Mouse (Mus musculus) limb, embryonic 12.5 days (tissue): ENCODE measurements around the gene Spaca9. TPM values are rescaled to one million over a fixed set of nuclear protein-coding genes. Genes with fewer than 3 reads are reported as not detected.

Experiments
- ATAC-seq: fragments of 200-750 bp; cut with Nextera tagmentation; 2 replicates; pipeline ENCODE4 v1.8.0; 2017; ENCODE audit warnings: low read depth, moderate TSS enrichment; ENCODE audit not compliant: insufficient number of reproducible peaks, insufficient read depth, low FRiP score, low TSS enrichment
- H3K27ac ChIP-seq: fragments of 300-500 bp; sonication (generic); 2 replicates; pipeline ENCODE4 v1.5.1; 2016; ENCODE audit warnings: mild to moderate bottlenecking, moderate library complexity
- H3K27me3 ChIP-seq: fragments of 300-500 bp; sonication (generic); 2 replicates; pipeline ENCODE4 v1.6.1; 2016; ENCODE audit warnings: mild to moderate bottlenecking, moderate library complexity
- H3K36me3 ChIP-seq: fragments of 300-500 bp; sonication (generic); 2 replicates; pipeline ENCODE4 v1.6.1; 2016; ENCODE audit warnings: mild to moderate bottlenecking, moderate library complexity
- H3K4me1 ChIP-seq: fragments of 300-500 bp; sonication (generic); replicated peaks from 2 replicates; pipeline ENCODE4 v1.6.1; 2016
- H3K4me2 ChIP-seq: fragments of 300-500 bp; sonication (generic); 2 replicates; pipeline ENCODE4 v1.6.1; 2016; ENCODE audit warnings: mild to moderate bottlenecking, moderate library complexity
- H3K4me3 ChIP-seq: fragments of 300-500 bp; sonication (generic); replicated peaks from 2 replicates; pipeline ENCODE4 v1.5.1; 2016; ENCODE audit warnings: mild to moderate bottlenecking
- H3K9ac ChIP-seq: fragments of 300-500 bp; sonication (generic); replicated peaks from 2 replicates; pipeline ENCODE4 v1.6.1; 2016; ENCODE audit warnings: mild to moderate bottlenecking, moderate library complexity
- H3K9me3 ChIP-seq: fragments of 300-500 bp; sonication (generic); 2 replicates; pipeline ENCODE4 v1.6.1; 2016; ENCODE audit warnings: mild to moderate bottlenecking, moderate library complexity
- WGBS: fragments of 180-500 bp; shearing (Covaris S2); methylation state at CpG from one replicate; pipeline ENCODE4 v1.1.7; 2016; 5-methylcytosine and 5-hydroxymethylcytosine counted together
- polyA plus RNA-seq: library from polyadenylated mRNA; unstranded; fragments of >200 nt; fragmentation: Nextera tagmentation; extraction: Ambion mirVana; gene quantifications from 2 replicates; pipeline ENCODE4 v1.2.1, GENCODE M21; 2016

The Spaca9 gene
- polyA plus RNA-seq: 0.76 and 1.8 TPM in 2 replicates

DNA sequence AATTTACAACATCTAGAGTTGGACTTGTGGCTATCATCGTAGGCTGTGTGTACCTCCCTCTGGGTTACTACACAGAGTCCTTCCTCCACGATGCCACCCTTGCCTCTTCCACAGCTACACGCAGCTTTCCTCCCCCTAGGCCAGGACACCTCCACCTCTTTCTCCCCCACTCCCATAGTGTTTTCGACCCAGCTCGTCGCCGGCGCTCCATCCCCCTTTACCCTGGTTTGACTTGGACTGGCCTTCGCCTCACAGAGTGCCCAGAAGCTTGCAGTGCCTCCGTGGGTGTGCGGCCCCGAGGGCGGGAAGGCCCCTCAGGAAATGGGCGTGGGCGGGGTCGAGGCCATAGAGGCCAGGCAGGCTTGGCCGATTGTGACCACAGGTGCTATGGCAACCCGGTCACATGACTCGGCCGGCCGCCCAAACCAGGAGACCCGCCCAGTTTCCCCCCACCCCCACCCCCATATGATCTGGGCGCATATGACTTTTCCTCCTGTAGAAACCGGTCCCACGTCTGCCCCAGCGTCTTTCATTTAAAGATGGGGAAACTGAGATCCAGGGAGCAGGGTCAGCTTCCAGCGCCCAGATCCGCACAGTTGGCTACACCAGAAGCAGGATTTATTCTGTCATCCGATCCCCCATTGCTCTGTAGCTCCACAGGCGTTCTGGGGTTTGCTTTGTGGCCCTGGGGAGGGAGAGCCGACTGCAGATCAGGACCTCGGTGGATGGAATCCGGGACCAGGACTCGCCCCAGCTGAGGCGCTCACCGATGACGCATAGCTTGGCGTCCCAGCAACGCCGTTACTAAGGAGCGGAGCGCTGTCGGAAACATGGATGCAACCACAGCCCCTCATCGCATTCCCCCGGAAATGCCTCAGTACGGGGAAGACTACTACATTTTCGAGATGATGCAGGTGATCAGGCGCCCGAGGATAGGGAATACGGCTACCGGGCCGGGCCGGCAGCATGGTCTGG, at the start of gene Spaca9, which contains the start of gene Ak8:
TSS of gene Spaca9 (minus strand) at position 367 of the 975 bp plus-strand sequence.
TSS of gene Ak8 (plus strand) at position 804 of the 975 bp plus-strand sequence.
- Histone ChIP-seq H3K4me3 (peak within 1 kb of the TSS; percentile 57), H3K9ac (peak within 1 kb of the TSS; percentile 47; the same call in 1 of the 2 replicates), H3K9me3 (no peaks in the 10 kb centered on the region), H3K27me3 (0 out of 2 replicates have a peak, but pooled peaks cover 4% of the 10 kb centered on the region), H3K4me2 (peak within 1 kb of the TSS; percentile 88), H3K27ac (peak within 1 kb of the TSS; percentile 41; the same call in 1 of the 2 replicates), H3K4me1 (peaks cover 11% of the 10 kb centered on the region), H3K36me3 (no peaks in the 10 kb centered on the region)
- under 1% methylated on average over 53 of the region's 53 CpGs for WGBS
- peak; percentile 69 for ATAC-seq

DNA sequence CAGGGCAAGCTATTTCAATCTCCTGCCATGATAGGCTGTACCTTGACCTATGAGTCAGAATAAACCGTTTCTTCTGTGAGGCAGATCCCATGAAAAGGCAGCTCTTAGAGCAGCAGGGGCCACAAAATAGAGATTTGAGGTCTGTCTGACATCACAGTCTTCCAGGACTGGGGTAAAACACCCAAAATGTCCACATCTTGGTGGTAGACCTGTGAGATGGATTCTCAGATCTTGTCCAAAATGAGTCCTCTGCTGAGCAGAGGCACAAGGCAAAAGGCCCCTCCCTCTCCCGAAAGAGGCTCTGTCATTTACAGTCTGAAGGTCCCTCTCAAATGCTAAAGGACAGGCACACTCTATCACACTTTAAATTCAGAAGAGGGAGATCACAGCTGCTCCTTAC, 48.2 kb upstream of the Spaca9 start:
- Histone ChIP-seq H3K9me3 (no peaks in the 10 kb centered on the region), H3K36me3 (no peaks in the 10 kb centered on the region), H3K27me3 (peaks cover 42% of the 10 kb centered on the region), H3K4me3 (no peak overlapping the region), H3K4me2 (no peak overlapping the region), H3K9ac (no peak overlapping the region), H3K4me1 (peaks cover 33% of the 10 kb centered on the region), H3K27ac (no peak overlapping the region)
- ATAC-seq: no peak
- 87% methylated on average over 2 of the region's 2 CpGs for WGBS

DNA sequence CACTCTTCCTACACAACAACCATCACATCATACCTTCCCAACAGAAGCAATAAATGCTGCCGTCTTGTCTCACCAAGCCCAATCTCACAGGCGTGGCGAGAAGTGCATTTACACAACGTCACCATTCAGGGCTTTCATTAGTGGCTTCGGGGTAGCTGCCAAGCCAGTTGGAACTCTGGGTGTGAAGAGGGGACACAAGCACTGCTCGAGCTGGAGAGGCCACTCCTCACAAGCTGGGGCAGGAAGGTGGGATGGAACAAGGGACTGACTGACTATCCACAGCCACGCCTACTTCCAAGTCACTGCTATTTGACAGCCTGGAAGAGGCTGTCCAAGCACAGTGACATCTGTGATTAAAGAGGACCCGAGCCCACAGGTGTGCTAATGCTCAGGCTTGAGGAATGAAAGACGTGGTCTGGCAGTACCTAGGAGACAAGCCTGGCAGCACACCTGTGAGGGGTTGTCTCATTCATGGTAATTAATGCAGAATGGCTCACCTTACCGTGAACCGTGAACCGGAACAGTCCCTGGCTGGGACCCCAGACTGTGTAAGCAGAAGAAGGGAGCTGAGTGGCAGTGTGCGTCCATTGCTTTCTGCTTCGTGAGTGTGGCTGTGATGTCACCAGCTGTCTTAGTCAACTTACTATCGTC, 47.3 kb upstream of the Spaca9 start:
- Histone ChIP-seq H3K27ac (no peak overlapping the region), H3K4me1 (peaks cover 25% of the 10 kb centered on the region), H3K36me3 (no peaks in the 10 kb centered on the region), H3K9me3 (no peaks in the 10 kb centered on the region), H3K27me3 (peaks cover 33% of the 10 kb centered on the region), H3K9ac (no peak overlapping the region), H3K4me3 (no peak overlapping the region), H3K4me2 (no peak overlapping the region)
- no peak for ATAC-seq
- 69% methylated on average over 15 of the region's 15 CpGs for WGBS

DNA sequence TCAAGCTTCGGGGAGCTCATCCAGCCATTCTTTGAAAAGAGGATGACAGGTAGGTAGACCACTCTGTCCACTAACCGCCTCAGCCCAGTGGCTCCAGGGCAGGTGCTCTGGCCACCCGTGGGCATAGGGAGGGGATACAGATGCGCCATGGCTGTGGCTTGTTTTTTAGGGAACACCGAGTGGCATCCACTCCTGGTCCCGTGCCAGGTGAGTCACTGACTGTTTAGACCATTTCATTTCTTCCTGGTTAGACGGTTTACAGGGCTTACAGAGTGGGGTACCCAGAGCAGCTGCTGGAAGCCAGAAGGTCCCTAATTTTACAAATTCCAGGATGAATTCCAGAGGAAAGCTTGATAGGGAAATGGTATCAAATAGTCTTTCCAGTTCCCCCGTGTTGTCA, 43.2 kb upstream of the Spaca9 start:
- Histone ChIP-seq H3K4me2 (no peak overlapping the region), H3K27ac (no peak overlapping the region), H3K36me3 (no peaks in the 10 kb centered on the region), H3K27me3 (peaks cover 20% of the 10 kb centered on the region), H3K4me1 (no peaks in the 10 kb centered on the region; the same call in 1 of the 2 replicates), H3K4me3 (no peak overlapping the region), H3K9me3 (no peaks in the 10 kb centered on the region), H3K9ac (no peak overlapping the region)
- WGBS: 80% methylated on average over 8 of the region's 8 CpGs
- no peak for ATAC-seq

DNA sequence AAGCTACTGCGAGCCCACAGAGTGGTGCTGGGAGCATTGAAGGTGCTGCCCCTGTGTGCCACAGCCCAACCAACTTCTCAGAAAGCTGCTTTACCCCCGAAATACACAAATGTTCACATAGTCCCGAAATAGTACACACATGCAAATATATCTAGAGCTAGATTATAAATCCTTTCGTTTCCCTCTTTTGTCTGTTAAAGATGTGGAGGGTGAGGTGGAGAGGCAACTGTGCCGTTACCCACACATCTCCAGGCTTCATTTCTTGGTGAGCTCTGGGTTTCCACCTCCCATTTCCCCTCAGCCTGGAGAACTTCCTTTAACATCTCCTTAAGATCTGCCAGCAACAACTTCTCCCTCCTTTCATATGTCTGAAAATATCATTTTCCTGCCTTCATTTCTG, 40.6 kb upstream of the Spaca9 start:
- no peaks in the 10 kb centered on the region; the same call in none of the 2 replicates for H3K4me1 ChIP-seq
- H3K36me3 ChIP-seq: no peaks in the 10 kb centered on the region
- no peak for ATAC-seq
- H3K27ac ChIP-seq: no peak overlapping the region
- H3K27me3 ChIP-seq: peaks cover 15% of the 10 kb centered on the region
- 87% methylated on average over 5 of the region's 5 CpGs for WGBS
- no peak overlapping the region for H3K4me3 ChIP-seq
- H3K9me3 ChIP-seq: no peaks in the 10 kb centered on the region
- H3K4me2 ChIP-seq: no peak overlapping the region
- no peak overlapping the region for H3K9ac ChIP-seq

DNA sequence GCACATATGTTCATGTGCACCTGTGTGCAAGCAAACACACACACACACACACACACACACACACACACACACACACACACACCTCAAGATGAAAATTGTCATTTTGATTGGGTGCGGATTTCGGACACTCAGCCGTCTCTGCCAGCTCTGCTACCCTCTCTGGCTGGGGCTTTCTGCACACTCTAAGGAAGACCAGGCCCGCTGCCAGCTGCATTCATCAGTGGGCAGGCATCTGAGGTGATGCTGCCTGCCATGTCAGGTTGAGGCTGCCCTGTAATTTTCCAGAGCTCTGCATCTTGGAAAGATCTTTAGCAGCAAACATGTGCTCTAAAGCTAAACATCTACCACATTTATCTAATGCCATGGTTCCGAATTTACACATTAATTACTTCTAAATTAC, 37.6 kb upstream of the Spaca9 start:
- Histone ChIP-seq H3K27ac (no peak overlapping the region), H3K9ac (no peak overlapping the region), H3K4me1 (no peaks in the 10 kb centered on the region; the same call in none of the 2 replicates), H3K27me3 (peaks cover 22% of the 10 kb centered on the region), H3K9me3 (no peaks in the 10 kb centered on the region), H3K36me3 (no peaks in the 10 kb centered on the region), H3K4me3 (no peak overlapping the region), H3K4me2 (no peak overlapping the region)
- 88% methylated on average over 5 of the region's 5 CpGs for WGBS
- ATAC-seq: no peak

DNA sequence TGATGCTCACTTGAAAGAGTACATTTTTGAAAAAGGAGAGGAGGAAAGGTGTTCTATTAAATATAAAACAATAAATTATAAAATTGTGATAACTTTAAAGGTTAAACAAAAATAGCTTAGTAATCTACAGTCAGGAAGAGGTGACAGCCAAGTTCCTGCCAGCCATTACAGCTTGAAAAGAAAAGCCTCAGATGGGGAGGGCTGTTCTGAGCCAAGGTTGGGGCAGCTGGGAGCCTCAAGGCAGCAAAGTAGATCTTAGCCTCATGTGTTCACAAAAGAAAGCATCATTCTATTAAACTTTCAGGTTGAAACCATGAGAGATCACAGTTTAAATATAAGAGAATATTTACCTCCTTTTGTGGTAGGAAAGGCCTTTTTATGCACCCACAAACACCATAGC, 31.1 kb upstream of the Spaca9 start:
- no peak overlapping the region for H3K4me2 ChIP-seq
- H3K9ac ChIP-seq: no peak overlapping the region
- peaks cover 25% of the 10 kb centered on the region for H3K27me3 ChIP-seq
- no peak for ATAC-seq
- no peak overlapping the region for H3K27ac ChIP-seq
- peaks cover 17% of the 10 kb centered on the region for H3K4me1 ChIP-seq
- H3K4me3 ChIP-seq: no peak overlapping the region
- no peaks in the 10 kb centered on the region for H3K36me3 ChIP-seq
- H3K9me3 ChIP-seq: no peaks in the 10 kb centered on the region

DNA sequence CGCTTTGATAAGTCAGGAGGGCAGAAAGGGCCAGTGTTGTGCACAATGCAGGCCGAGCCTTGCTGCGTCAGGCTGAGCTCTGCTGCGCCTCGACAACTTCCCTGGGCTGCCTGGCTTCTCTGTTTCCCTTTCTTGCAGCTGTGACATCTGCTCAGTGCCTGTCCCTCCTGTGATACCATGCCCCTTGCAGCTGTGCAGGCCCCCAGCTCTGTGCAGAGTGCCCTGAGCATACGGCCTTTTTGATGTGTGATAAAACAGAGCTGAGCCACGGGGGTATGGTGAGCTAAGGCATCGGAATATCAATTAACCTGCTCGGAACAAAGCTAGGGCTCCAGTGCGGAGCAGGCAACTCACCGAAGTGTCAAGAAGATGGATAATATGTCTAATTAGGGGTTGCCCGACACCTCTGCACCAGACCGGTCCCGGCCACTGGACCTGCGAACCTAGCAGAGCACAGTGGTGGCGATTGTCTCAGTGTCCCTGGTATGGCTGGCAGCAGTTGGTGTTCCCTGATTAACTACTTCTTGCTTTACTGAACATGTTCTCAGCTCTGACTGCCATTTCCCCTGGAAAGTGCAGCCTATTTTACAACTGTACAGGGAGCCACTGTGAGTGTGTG, 28.4 kb upstream of the Spaca9 start:
- H3K4me3 ChIP-seq: no peak overlapping the region
- peak; percentile 63; the same call in 1 of the 2 replicates for ATAC-seq
- H3K27me3 ChIP-seq: peaks cover 19% of the 10 kb centered on the region
- H3K36me3 ChIP-seq: no peaks in the 10 kb centered on the region
- H3K9ac ChIP-seq: peak overlapping the region; percentile 27; the same call in 1 of the 2 replicates
- H3K4me2 ChIP-seq: peak overlapping the region; percentile 24; the same call in 1 of the 2 replicates
- peaks cover 25% of the 10 kb centered on the region for H3K4me1 ChIP-seq
- H3K27ac ChIP-seq: no peak overlapping the region
- WGBS: 11% methylated on average over 16 of the region's 16 CpGs
- H3K9me3 ChIP-seq: no peaks in the 10 kb centered on the region

DNA sequence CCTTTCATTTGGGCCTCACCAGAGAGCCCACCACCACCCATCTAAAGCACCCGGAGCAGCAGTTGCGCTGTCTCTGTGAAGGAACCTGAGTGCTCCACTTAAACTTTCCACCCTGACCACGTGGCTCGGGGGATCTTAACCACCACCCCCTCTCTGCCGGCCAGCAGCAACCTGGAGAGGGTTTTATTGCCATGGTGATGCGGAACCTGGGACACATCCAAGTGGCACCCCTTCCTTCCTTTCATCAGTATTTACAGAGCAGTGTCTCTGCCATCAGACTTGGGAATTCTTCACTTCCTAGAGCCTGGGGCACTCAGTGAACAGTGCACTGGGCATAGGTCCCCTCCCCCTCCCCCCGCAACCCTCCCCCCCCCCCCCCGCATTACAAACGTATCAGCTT, 24.4 kb upstream of the Spaca9 start:
- H3K4me3 ChIP-seq: no peak overlapping the region
- H3K4me1 ChIP-seq: peaks cover 25% of the 10 kb centered on the region
- H3K27ac ChIP-seq: no peak overlapping the region
- ATAC-seq: no peak
- H3K9me3 ChIP-seq: no peaks in the 10 kb centered on the region
- peaks cover 19% of the 10 kb centered on the region for H3K27me3 ChIP-seq
- 52% methylated on average over 9 of the region's 9 CpGs for WGBS
- H3K9ac ChIP-seq: no peak overlapping the region
- no peak overlapping the region for H3K4me2 ChIP-seq
- no peaks in the 10 kb centered on the region for H3K36me3 ChIP-seq

DNA sequence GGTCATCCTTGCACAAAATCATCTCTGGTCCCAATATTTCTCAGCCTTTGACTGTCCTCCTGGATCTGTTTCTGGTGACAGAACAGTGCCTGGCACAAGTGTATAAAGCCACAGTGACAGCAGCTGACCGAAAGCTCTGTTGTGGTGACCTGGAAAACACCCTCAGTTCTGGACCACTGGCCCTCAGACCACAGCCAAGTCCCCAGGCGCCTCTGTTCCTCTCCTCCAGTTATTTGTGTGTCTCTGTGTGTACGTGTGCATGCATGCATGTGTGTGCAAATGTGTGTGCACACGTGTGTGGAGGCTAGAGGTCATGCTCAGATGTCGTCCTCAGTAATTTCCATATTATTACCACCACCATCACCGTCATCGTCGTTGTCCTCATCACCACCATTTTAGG, 22.9 kb upstream of the Spaca9 start:
- Histone ChIP-seq H3K4me1 (peaks cover 15% of the 10 kb centered on the region), H3K27ac (no peak overlapping the region), H3K4me2 (no peak overlapping the region), H3K4me3 (no peak overlapping the region), H3K27me3 (peaks cover 12% of the 10 kb centered on the region), H3K36me3 (no peaks in the 10 kb centered on the region), H3K9me3 (no peaks in the 10 kb centered on the region), H3K9ac (no peak overlapping the region)
- WGBS: 92% methylated on average over 8 of the region's 8 CpGs
- ATAC-seq: no peak

DNA sequence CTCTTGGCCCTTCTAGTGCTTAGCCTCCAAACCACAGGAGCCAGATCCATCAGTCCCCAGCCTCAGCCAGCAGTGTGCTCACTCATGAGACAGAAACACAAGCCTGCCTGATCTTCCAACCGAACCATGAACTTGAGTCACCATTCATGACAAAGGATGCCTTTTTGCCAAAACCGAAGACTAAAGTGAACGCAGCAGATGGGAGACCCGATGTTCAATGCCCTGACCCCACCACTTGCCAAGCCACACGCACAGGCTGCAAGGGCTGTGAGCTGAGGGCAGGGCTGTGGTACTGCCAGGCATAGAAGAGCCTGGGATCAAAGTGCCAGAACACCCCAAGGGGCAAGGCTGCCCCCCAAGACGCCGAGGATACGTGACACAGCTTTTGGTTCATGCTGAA, 13.5 kb upstream of the Spaca9 start:
- H3K9me3 ChIP-seq: no peaks in the 10 kb centered on the region
- WGBS: 78% methylated on average over 8 of the region's 8 CpGs
- no peak overlapping the region for H3K4me2 ChIP-seq
- H3K36me3 ChIP-seq: no peaks in the 10 kb centered on the region
- H3K4me3 ChIP-seq: no peak overlapping the region
- no peak for ATAC-seq
- peaks cover 19% of the 10 kb centered on the region for H3K4me1 ChIP-seq
- H3K9ac ChIP-seq: peak overlapping the region; percentile 31; the same call in 1 of the 2 replicates
- H3K27ac ChIP-seq: 0 out of 2 replicates have a peak overlapping the region, but pooled peaks have one; percentile 56
- peaks cover 17% of the 10 kb centered on the region for H3K27me3 ChIP-seq
